Mouse (Mus musculus) 416B (cell line): ENCODE measurements around the gene Polr1c.

Experiments
- DNase-seq: peaks from one replicate; pipeline ENCODE4 v3.0.0; 2011; ENCODE audit warnings: low read depth

Polr1c gene

GRCm38 (mm10) chr17:46247512-46248188, at the start of gene Polr1c, which contains the start of gene Yipf3:
Polr1c (minus strand) TSS chr17:46248054.
Yipf3 (plus strand) TSS chr17:46248080.
- DNase-seq: peak; percentile 94

GRCm38 (mm10) chr17:46297028-46297363, 49.1 kb upstream of the Polr1c start:
- no peak for DNase-seq

GRCm38 (mm10) chr17:46296601-46297000, 48.7 kb upstream of the Polr1c start:
- DNase-seq: no peak

GRCm38 (mm10) chr17:46287678-46288095, 39.8 kb upstream of the Polr1c start:
- DNase-seq: peak; percentile 28

GRCm38 (mm10) chr17:46285407-46285806, 37.6 kb upstream of the Polr1c start:
- no peak for DNase-seq

GRCm38 (mm10) chr17:46284653-46285052, 36.8 kb upstream of the Polr1c start:
- DNase-seq: no peak

GRCm38 (mm10) chr17:46283911-46284310, 36.1 kb upstream of the Polr1c start:
- no peak for DNase-seq

GRCm38 (mm10) chr17:46283140-46283539, 35.3 kb upstream of the Polr1c start:
- no peak for DNase-seq

GRCm38 (mm10) chr17:46282483-46283123, 34.7 kb upstream of the Polr1c start, which contains the start of gene Tjap1:
Tjap1 (minus strand) TSS chr17:46283026.
- peak; percentile 78 for DNase-seq

- DNase-seq: no peak
These were observed 30.3 kb upstream of the Polr1c start for GRCm38 (mm10) chr17:46278011-46278765.

GRCm38 (mm10) chr17:46277586-46277985, 29.7 kb upstream of the Polr1c start:
- no peak for DNase-seq

- no peak for DNase-seq
These were observed 27.7 kb upstream of the Polr1c start for GRCm38 (mm10) chr17:46275506-46275905.

GRCm38 (mm10) chr17:46275034-46275433, 27.2 kb upstream of the Polr1c start:
- no peak for DNase-seq

- no peak for DNase-seq
These were observed 26.6 kb upstream of the Polr1c start for GRCm38 (mm10) chr17:46274465-46274864.

GRCm38 (mm10) chr17:46273803-46274236, 26.0 kb upstream of the Polr1c start:
- peak; percentile 12 for DNase-seq

GRCm38 (mm10) chr17:46272675-46273074, 24.8 kb upstream of the Polr1c start:
- DNase-seq: no peak

GRCm38 (mm10) chr17:46272058-46272457, 24.2 kb upstream of the Polr1c start:
- DNase-seq: no peak

- DNase-seq: no peak
These were observed 22.1 kb upstream of the Polr1c start for GRCm38 (mm10) chr17:46269771-46270534.

- DNase-seq: no peak
These were observed 20.3 kb upstream of the Polr1c start for GRCm38 (mm10) chr17:46268026-46268720.

- no peak for DNase-seq
These were observed 19.7 kb upstream of the Polr1c start for GRCm38 (mm10) chr17:46267511-46267910.

- DNase-seq: no peak
These were observed 19.1 kb upstream of the Polr1c start for GRCm38 (mm10) chr17:46266986-46267385.
